Mouse (Mus musculus): ENCODE measurements around the gene Yes1.
"Not testable (repeated sequence)": the region's sequence is repeated elsewhere in the genome, so short reads cannot be mapped to it uniquely, and the experiment has no call there.

Gene Yes1

GRCm38 (mm10) chr5:32610801-32611340 lies at the start of gene Yes1:
Gene Yes1 (plus strand): TSS chr5:32611171.
- peak; percentile 87 for DNase-seq (ENCODE audit: low read depth)

DNA sequence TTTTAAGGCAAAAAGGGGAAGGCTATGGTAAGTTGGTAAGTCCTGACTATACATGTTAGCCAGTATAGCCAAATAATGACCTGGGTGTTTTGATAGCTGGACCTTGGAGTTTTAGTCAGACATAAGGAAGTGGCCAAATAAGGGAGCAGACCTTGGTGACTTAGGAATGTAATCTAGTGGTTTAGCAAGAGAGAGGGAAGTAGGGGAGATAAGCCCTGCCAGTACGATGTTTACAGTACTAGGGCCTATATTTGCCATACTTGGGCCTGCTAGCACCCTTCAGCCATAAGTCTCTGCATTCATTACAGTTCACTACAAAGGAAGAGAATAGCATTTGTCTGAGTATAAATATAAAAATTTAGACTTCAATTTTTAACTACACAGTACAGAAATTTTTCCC lies 46.3 kb upstream of the Yes1 start:
- no peak for DNase-seq (ENCODE audit: low read depth)

DNA sequence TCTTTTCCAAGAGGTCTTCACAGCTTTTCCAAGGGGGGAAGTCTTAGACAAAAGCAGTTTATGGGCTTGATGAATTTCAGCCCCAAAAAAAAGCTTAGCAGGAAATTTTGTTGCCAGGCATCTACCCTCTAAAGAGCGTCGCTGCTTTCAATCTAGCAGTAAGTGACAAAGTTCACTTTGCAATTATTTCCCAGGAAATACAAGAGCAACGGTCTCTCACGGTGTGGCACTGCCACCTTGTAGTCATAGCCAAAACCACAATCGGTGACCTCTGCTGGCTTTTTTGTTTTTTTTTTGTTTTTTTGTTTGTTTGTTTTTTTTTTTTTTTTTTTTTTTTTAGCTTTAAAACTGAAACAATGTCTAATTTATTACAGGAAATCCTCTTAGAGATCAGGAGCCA lies 39.2 kb upstream of the Yes1 start:
- DNase-seq (ENCODE audit: low read depth): no peak

DNA sequence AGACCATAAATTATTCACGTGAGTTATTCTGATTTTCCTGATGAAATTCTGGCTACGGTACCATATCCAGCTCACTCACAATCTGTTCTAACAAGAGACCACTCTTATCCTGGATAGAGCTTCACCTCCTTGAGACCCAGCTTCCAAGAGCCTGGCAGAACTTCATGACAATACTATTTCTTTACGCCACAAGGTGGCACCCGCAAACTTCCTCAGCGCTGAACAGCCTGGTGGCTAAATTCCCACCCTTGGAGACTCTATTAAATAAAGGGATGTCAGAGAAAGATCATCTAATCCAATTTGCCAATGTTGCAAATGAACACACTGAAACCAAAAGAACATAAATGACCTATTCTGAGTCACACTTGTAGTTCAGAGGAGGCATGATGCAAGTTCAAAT lies 22.8 kb upstream of the Yes1 start:
- peak; percentile 57 for DNase-seq (ENCODE audit: low read depth)

GRCm38 (mm10) chr5:32593793-32594192 lies 17.2 kb upstream of the Yes1 start:
- peak; percentile 80 for DNase-seq (ENCODE audit: low read depth)

GRCm38 (mm10) chr5:32594358-32594757 lies 16.6 kb upstream of the Yes1 start:
- no peak for DNase-seq (ENCODE audit: low read depth)

GRCm38 (mm10) chr5:32605911-32606310 lies 5.1 kb upstream of the Yes1 start:
- no peak for DNase-seq (ENCODE audit: low read depth)

DNA sequence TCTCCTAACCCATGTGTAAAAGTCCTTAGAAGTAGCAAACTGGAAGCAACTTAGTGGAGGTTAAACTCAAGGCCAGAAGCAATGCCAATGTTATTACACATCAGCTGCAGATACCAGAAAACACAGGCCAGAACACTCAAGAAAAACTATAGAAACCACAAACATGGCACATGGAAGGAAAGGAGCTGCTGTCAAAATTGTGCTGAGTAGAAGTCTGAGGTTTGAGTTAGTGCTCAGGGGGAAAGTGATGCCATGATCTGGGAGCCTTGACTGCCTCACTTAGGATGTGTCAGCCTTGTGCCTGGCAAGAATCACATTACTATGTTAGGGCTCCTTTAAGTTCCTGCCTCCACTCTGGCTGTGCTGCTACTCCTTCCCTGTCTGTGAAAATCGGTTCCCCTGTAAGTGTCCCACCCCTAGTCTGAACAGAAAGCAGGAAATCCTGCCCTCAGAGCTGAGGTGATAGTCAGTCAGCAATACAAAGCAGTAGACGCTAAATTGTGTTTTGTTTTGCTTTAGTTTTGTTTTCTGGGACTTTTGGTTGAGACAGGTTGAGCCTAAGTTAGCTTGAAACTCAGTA lies 3.1 kb upstream of the Yes1 start:
- peak; percentile 40 for DNase-seq (ENCODE audit: low read depth)

DNA sequence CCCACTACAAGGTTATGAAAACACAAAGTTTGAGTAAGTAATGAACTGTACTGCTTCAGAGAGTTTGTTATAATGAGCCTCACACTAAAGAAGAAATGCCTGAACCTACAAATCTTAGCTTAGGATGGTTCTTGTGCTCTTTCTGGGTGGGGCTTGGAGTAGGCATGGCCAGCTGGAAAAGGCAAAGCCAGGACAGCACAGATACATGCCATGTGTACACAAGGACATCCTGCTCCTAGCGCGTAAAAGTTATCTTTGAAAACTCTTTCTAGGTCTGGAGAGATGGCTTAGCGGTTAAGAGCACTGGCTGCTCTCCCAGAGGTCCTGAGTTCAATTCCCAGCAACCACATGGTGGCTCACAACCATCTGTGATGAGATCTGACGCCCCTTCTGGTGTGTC lies 2.5 kb upstream of the Yes1 start:
- DNase-seq (ENCODE audit: low read depth): no peak

GRCm38 (mm10) chr5:32610064-32610800 lies 739 bp upstream of the Yes1 start:
- DNase-seq (ENCODE audit: low read depth): peak; percentile 74

- DNase-seq (ENCODE audit: low read depth): no peak
Measured at GRCm38 (mm10) chr5:32611341-32611961, 480 bp downstream of the Yes1 start.

- no peak for DNase-seq (ENCODE audit: low read depth)
Measured at GRCm38 (mm10) chr5:32614291-32614690, 3.3 kb downstream of the Yes1 start.

DNA sequence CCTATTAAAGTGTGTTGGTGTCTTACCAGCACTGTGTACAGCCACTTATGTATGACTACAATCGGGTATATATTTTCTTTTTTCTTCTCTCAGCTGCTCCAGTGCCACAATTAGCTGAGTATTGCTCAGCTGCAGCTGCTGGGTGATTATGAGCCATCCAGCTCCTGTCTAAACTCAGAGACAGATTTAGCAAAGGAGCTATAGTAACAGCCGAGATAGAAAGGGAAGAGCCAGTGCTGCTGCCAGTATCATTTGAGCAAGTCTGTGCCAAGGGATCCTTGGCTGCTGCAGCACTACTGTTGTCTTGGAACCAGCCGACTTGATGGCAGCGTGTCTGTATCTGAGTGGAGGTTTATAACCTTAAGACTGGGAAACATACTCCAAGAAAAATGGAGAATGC lies 3.7 kb downstream of the Yes1 start:
- DNase-seq (ENCODE audit: low read depth): no peak

- not testable (repeated sequence) for DNase-seq (ENCODE audit: low read depth)
Measured at GRCm38 (mm10) chr5:32616489-32616888, 5.5 kb downstream of the Yes1 start.

- no peak for DNase-seq (ENCODE audit: low read depth)
Measured at GRCm38 (mm10) chr5:32617851-32618250, 6.9 kb downstream of the Yes1 start.

DNA sequence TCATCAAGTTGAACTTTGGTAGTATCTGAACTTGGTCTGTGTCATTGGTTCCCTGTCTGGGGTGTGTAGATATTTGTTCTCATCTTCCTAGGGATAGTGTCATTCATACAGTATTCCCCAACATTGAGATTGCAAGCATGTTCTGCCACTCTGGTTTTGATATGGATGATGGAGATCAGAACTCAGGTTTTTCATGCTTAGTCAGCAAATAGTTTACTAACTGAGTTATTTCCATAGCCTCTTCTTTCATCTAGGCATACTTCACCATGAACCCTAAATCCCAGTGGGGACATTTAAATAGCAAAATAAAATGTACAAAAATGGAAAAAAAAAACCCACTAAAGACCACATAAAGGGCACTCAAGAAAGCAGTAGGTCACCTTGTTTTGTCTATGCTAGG lies 12.7 kb downstream of the Yes1 start:
- DNase-seq (ENCODE audit: low read depth): no peak

DNA sequence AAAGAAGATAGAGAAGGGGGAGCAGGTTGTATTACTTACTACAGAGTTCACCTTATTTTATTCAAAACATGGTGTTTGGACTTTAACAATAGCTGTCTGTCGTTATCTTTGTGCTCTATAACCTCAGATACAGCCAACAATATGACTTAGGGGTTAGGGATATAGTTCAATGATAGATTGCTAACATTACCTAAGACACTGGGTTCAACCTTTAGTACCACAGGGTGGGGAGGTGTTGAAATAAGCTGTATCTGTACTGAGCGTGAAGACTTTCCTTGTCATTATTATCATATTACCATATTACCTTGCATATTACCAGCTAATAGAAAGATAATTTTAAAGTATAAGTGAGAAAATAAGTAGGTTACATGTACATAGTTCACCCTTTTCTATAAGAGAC lies 13.8 kb downstream of the Yes1 start:
- no peak for DNase-seq (ENCODE audit: low read depth)

DNA sequence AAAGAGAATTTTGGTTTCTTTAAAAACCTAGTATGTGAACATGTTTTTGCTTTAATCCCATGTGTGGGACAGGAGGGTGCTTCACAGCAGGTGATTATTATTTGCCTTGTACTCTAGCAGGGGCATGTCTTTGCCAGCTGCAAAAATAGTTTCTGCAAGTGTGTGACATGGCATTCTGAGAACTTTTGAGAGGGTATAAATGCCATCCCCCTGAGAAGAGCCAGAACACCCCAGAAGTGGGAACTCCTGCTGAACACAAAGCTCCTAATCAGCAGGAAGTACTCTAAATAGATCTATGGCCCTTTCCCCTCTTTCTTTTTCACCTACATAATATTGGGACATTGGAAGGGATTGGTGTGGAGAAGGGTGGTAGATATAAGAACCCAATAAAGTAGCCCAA lies 22.2 kb downstream of the Yes1 start:
- no peak for DNase-seq (ENCODE audit: low read depth)

DNA sequence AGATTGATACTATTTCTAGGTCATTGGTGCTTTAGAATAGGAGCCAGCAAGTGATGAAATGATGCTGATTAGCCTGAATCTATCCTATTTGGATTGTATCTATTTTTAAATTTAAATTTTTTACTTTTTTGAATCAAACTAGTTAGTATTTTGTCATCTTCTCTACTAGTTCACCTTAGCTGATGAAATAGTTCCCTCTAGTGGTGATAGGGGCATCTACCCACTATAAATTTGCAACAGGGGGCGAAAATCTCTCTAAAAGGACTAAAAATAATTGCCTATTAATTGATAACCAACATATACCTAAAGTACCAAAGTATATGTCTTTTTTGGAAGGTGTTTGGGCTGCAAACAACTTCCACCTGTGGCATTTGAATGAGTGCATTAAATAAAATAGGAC lies 46.4 kb downstream of the Yes1 start:
- peak; percentile 63 for DNase-seq (ENCODE audit: low read depth)

- no peak for DNase-seq (ENCODE audit: low read depth)
Measured at GRCm38 (mm10) chr5:32682475-32682874, 71.5 kb downstream of the Yes1 start.

DNA sequence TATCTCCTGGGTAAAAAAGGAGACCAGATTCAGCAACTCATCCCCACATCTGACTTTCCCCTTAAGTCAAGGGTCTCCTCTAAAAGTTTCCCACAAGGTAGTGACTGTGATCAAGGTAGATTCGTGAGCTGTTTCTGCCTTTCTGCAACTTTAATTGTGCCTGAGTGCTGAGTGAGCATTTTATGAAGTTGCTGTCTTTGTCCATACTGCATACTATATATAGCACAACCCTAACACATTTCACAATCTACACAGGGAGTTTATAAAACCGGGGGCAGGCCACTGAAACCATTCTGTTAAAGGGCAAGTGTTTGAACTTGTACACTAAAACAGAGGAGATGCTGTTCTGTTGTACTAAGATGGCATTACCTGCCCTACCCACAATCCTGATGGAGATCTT lies 82.4 kb downstream of the Yes1 start:
- DNase-seq (ENCODE audit: low read depth): no peak

GRCm38 (mm10) chr5:32697208-32697867 lies 86.4 kb downstream of the Yes1 start:
- DNase-seq (ENCODE audit: low read depth): no peak

All from induced T-regulatory cell, adult 2 months (primary cell).